Mouse (Mus musculus) inflammation-experienced regulatory T-cells, adult 16 weeks (primary cell): ENCODE measurements around the gene Gpr141. TPM values are rescaled to one million over a fixed set of nuclear protein-coding genes. Genes with fewer than 3 reads are reported as not detected.

ENCODE experiments used
- polyA plus RNA-seq: library from polyadenylated mRNA; unstranded; fragments of 100-300 nt; shearing (Covaris generic); gene quantifications from one replicate; pipeline ENCODE4 v1.2.1, GENCODE M21; 2017

Gpr141 gene
- polyA plus RNA-seq = 0.52 TPM

DNA sequence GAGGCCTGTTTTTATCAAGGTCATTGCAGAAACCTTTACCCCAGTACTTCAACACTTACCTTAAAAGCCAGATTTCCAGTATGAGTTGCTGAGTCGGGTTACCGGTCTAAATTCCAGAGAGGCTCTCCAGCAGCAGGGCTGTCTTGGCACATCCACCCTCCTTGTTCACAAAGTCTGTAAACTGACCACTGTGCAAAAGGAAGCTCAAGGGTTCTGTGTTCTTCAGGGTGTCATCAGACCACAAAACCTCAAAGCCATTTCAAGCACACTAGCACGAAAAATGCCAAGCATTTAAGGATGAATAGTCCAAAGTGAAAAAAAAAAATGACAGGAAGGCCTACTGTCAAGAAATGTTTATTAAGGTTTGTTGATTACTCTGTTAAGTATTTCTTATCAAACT is at the start of gene Gpr141:
Gene Gpr141 (minus strand): TSS at position 187 of the 400 bp plus-strand sequence.

Other genes starting within 250 kb of the Gpr141 start
- gene Epdr1, start 204.3 kb downstream of the Gpr141 start, polyA plus RNA-seq = 1.3 TPM
- gene Sfrp4, start 201.2 kb downstream of the Gpr141 start, polyA plus RNA-seq = not detected
- gene Nme8, start 126.5 kb downstream of the Gpr141 start, polyA plus RNA-seq = not detected